Mouse (Mus musculus): Measurements from ENCODE around the gene Pcyt1a. TPM values are rescaled to one million over a fixed set of nuclear protein-coding genes. Genes with fewer than 3 reads are reported as not detected.

Gene Pcyt1a
- polyA plus RNA-seq, 1 experiment from 2014 or later, result 38.6 TPM

DNA sequence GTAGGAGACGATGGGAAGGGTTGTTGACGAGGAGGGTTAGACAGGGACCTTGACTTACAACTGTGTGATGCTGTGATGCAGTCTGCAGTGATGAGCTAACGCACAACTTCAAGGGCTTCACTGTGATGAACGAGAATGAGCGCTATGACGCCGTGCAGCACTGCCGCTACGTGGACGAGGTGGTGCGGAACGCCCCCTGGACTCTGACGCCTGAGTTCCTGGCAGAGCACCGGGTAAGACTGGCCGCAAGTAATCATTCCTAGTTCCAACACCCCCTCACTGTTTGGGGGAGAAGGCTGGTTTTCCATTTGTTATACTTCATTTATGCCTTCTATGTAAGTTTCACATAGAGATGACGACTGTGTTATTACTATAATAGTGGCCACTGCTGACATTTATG, 32.2 kb downstream of the Pcyt1a start:
- H3K36me3 ChIP-seq, result peaks cover 48% of the 10 kb centered on the region
- H3K9me3 ChIP-seq, result no peaks in the 10 kb centered on the region
- no peaks in the 10 kb centered on the region for H3K4me1 ChIP-seq (replicated peaks)
- H3K27me3 ChIP-seq (ENCODE audit: insufficient read depth, poor library complexity, severe bottlenecking), result no peaks in the 10 kb centered on the region
- no peak for DNase-seq (ENCODE audit: low spot score)
- 97% methylated on average over 16 of the region's 16 CpGs for WGBS
- H3K4me3 ChIP-seq, result no peak overlapping the region
- H3K27ac ChIP-seq, result no peak overlapping the region

DNA sequence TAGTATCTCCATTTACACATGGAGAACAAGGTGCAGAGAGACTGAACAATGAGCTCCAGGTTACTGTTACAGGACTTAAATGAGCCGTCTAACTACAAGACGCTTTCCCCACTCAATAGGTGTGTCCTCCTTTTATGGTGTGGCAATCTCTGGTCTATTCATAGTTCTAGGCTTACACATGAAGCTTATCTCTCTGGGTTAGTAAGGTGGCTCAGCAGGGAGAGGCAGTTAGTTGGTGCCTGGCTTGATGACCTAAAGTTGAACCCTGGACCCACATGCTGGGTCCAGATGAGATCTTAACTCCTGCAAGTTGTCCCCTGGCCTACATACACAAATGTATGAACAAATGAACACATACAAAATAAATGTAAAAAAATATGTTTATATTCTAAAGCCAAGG, 32.7 kb downstream of the Pcyt1a start:
- Histone ChIP-seq H3K27ac (no peak overlapping the region), H3K4me1 (replicated peaks) (no peaks in the 10 kb centered on the region), H3K9me3 (no peaks in the 10 kb centered on the region), H3K27me3 (ENCODE audit: insufficient read depth, poor library complexity, severe bottlenecking) (no peaks in the 10 kb centered on the region), H3K4me3 (no peak overlapping the region), H3K36me3 (peaks cover 51% of the 10 kb centered on the region)
- 94% methylated on average over 2 of the region's 2 CpGs for WGBS
- DNase-seq (ENCODE audit: low spot score), result no peak

DNA sequence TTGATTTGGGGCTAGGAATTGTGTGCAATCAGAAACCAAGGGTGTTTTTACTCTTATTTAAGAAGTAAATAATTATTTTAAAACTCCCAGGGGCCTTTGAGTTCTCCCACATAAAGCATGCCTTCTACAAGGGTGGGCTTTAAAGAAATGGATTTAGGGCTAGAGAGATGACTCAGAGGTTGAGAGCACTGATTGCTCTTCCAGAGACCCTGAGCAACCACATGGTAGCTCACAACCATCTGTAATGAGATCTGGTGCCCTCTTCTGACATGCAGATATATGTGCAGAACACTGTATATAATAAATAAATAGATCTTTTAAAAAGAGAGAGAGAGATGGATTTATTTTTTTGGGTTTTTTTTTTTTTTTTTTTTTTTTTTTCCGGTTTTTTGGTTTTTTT, 34.2 kb downstream of the Pcyt1a start:
- Histone ChIP-seq H3K4me1 (replicated peaks) (no peaks in the 10 kb centered on the region), H3K4me3 (no peak overlapping the region), H3K27ac (no peak overlapping the region), H3K9me3 (no peaks in the 10 kb centered on the region), H3K36me3 (peaks cover 55% of the 10 kb centered on the region), H3K27me3 (ENCODE audit: insufficient read depth, poor library complexity, severe bottlenecking) (no peaks in the 10 kb centered on the region)
- WGBS, result 0% methylated on average over 1 of the region's 1 CpGs
- no peak for DNase-seq (ENCODE audit: low spot score)

DNA sequence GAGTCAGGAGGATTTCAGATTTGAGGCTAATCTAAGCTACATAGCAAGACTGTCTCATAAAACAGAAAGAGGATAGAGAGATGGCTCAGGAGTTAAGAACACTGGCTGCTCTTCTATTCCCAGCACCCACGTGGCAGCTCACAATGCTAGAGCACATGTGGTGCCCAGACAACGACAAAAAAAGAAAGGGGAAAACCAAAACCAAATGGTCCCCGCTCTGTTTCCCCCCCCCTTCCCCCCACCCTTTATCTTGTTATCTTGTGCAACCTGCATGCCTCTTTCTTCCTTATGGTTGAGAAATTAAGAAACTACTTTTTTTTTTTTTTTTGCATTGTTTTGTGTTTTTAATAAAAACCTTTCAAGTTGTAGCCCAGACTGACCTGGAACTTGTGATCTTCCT, 37.8 kb downstream of the Pcyt1a start:
- H3K36me3 ChIP-seq, result peaks cover 74% of the 10 kb centered on the region

GRCm38 (mm10) chr16:32469404-32470105, 38.8 kb downstream of the Pcyt1a start:
- Histone ChIP-seq H3K36me3 (peaks cover 71% of the 10 kb centered on the region), H3K27ac (no peak overlapping the region), H3K4me1 (replicated peaks) (peaks cover 9% of the 10 kb centered on the region), H3K27me3 (ENCODE audit: insufficient read depth, poor library complexity, severe bottlenecking) (no peaks in the 10 kb centered on the region), H3K9me3 (no peaks in the 10 kb centered on the region), H3K4me3 (no peak overlapping the region)
- 82% methylated on average over 5 of the region's 5 CpGs for WGBS
- DNase-seq (ENCODE audit: low spot score), result no peak

More for the DNA sequence above, 37.8 kb downstream of the Pcyt1a start:
- H3K4me3 ChIP-seq, result no peak overlapping the region
- peaks cover 9% of the 10 kb centered on the region for H3K4me1 ChIP-seq (replicated peaks)
- WGBS, result 87% methylated on average over 3 of the region's 3 CpGs
- DNase-seq (ENCODE audit: low spot score), result no peak
- no peak overlapping the region for H3K27ac ChIP-seq
- H3K27me3 ChIP-seq (ENCODE audit: insufficient read depth, poor library complexity, severe bottlenecking), result no peaks in the 10 kb centered on the region
- no peaks in the 10 kb centered on the region for H3K9me3 ChIP-seq

DNA sequence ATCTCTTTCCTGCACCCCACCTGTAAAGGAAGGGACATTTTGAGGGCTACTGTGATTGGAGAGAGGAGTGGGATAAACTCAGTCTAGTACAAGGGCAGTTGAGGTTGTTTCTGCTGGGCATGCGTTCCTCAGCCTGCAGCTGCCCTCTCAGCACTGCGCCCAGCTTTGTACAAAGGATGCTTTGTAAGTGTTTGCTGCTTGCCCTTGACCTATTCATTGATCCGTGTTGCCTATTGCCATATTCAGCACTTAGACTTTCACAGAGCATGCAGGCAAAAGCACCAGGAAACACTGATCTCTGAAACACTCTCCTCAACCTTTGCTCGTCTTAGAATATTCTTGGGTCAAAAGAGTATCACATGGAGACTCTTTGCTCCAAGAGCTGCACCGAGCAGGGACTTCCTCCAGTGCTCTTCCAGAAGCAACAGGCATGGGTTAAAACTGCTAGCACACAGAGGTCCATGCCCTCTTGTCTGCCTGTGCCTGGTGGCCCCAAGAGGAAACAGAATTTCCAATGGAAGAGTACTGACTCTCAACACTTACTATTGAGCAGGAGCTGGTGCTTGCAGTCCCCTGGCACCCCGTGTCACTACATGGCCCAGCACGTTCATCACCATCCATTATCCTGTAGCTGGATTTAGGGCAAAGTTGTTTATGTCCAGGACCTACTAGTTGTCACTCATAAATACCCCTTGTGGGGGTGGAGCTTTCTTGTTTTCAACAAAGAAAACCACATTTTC, 41.7 kb downstream of the Pcyt1a start:
- H3K4me3 ChIP-seq, result no peak overlapping the region
- H3K27me3 ChIP-seq (ENCODE audit: insufficient read depth, poor library complexity, severe bottlenecking), result no peaks in the 10 kb centered on the region
- WGBS, result 73% methylated on average over 7 of the region's 7 CpGs
- peaks cover 54% of the 10 kb centered on the region for H3K36me3 ChIP-seq
- H3K4me1 ChIP-seq (replicated peaks), result peaks cover 9% of the 10 kb centered on the region
- no peaks in the 10 kb centered on the region for H3K9me3 ChIP-seq
- H3K27ac ChIP-seq, result no peak overlapping the region
- DNase-seq (ENCODE audit: low spot score), result no peak

GRCm38 (mm10) chr16:32477315-32477714, 46.6 kb downstream of the Pcyt1a start:
- H3K4me1 ChIP-seq (replicated peaks), result peaks cover 5% of the 10 kb centered on the region
- no peaks in the 10 kb centered on the region for H3K9me3 ChIP-seq
- no peak overlapping the region for H3K27ac ChIP-seq
- peaks cover 12% of the 10 kb centered on the region for H3K36me3 ChIP-seq
- H3K4me3 ChIP-seq, result no peak overlapping the region
- no peak for DNase-seq (ENCODE audit: low spot score)
- no peaks in the 10 kb centered on the region for H3K27me3 ChIP-seq (ENCODE audit: insufficient read depth, poor library complexity, severe bottlenecking)
- WGBS, result 87% methylated on average over 6 of the region's 6 CpGs

- WGBS, result 81% methylated on average over 2 of the region's 2 CpGs
- Histone ChIP-seq H3K27ac (no peak overlapping the region), H3K4me3 (no peak overlapping the region), H3K9me3 (no peaks in the 10 kb centered on the region), H3K4me1 (replicated peaks) (peaks cover 10% of the 10 kb centered on the region), H3K36me3 (no peaks in the 10 kb centered on the region), H3K27me3 (ENCODE audit: insufficient read depth, poor library complexity, severe bottlenecking) (no peaks in the 10 kb centered on the region)
- no peak for DNase-seq (ENCODE audit: low spot score)
These were observed 48.7 kb downstream of the Pcyt1a start for GRCm38 (mm10) chr16:32479415-32479814.

- Histone ChIP-seq H3K36me3 (no peaks in the 10 kb centered on the region), H3K27me3 (ENCODE audit: insufficient read depth, poor library complexity, severe bottlenecking) (no peaks in the 10 kb centered on the region; the same call in 1 of the 2 replicates), H3K27ac (no peak overlapping the region), H3K4me3 (no peak overlapping the region), H3K4me1 (replicated peaks) (peaks cover 27% of the 10 kb centered on the region), H3K9me3 (no peaks in the 10 kb centered on the region)
- no peak for DNase-seq (ENCODE audit: low spot score)
- 48% methylated on average over 7 of the region's 7 CpGs for WGBS
These were observed 53.7 kb downstream of the Pcyt1a start for GRCm38 (mm10) chr16:32484431-32484871.

GRCm38 (mm10) chr16:32485209-32485608, 54.5 kb downstream of the Pcyt1a start:
- WGBS, result 76% methylated on average over 2 of the region's 2 CpGs
- no peak for DNase-seq (ENCODE audit: low spot score)
- Histone ChIP-seq H3K27me3 (ENCODE audit: insufficient read depth, poor library complexity, severe bottlenecking) (no peaks in the 10 kb centered on the region; the same call in 1 of the 2 replicates), H3K4me1 (replicated peaks) (peaks cover 27% of the 10 kb centered on the region), H3K36me3 (no peaks in the 10 kb centered on the region), H3K27ac (no peak overlapping the region), H3K4me3 (no peak overlapping the region), H3K9me3 (no peaks in the 10 kb centered on the region)

DNA sequence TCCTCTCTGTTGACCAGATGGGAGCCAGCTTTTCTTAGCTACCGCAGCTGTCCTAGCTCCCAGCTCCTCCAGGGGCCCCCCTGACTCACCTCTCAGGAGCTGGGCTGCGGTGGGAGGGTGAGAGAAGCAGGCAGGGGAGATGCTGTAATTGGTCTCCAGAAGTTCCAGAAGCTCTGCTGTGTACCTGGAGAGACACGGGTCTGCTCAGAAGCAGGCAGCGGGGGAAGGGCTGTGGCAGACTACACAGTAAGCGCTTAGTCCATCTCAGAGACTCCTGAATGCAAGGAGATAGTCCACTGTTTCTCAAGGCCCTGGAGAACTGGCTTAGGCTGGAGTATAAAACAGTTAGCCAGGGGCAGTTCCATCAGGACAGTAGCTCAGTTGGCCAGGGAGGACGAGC, 55.3 kb downstream of the Pcyt1a start:
- H3K9me3 ChIP-seq, result no peaks in the 10 kb centered on the region
- DNase-seq (ENCODE audit: low spot score), result no peak
- H3K36me3 ChIP-seq, result no peaks in the 10 kb centered on the region
- no peak overlapping the region for H3K4me3 ChIP-seq
- 77% methylated on average over 6 of the region's 6 CpGs for WGBS
- 0 out of 2 replicates have a peak overlapping the region, but pooled peaks have one; percentile 3 for H3K27ac ChIP-seq
- peaks cover 27% of the 10 kb centered on the region for H3K4me1 ChIP-seq (replicated peaks)
- no peaks in the 10 kb centered on the region; the same call in 1 of the 2 replicates for H3K27me3 ChIP-seq (ENCODE audit: insufficient read depth, poor library complexity, severe bottlenecking)

DNA sequence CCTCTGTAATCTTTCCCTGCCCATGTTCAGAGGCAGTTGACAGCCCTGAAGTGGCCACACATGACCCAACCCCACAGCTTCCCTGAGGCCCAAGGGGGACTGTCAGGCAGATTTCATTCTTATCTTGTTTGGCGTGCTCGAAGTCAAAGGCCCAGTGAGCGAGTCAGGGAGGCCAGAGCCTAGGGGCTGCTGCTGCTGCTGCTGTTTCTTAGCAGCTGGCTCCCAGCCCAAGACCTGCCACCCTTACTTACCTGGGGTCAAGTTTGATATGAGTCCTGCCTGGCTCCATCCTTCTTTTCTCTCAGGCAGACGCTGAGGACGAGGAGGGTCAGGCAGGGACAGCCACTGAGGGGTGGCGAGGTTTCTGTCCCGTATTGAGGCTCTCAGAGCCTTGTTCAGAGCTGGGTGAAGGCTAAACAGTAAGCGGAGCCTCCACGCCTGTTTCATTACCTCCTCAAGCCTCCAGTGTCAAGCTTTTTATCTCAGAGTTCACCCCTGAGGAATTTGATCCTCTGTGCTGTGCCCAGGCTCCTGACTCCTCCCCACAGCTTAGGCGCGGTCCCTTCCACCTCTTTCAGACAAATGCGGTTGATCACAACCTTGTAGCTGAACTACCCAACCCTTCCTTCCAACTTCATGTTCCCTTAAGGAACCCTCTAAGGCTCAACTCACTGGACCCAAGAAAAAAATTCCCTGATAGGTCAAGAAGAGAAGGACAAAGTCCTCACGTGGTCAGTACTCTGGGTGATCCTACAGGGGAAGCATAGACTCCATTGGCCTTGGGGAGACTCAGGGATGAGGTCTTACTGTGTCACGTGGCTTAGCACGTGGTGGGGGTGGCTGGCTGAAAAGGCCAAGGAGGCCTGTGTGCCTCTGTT, 56.8 kb downstream of the Pcyt1a start, which contains the start of gene Slc51a:
TSS of gene Slc51a (minus strand) at position 646 of the 878 bp plus-strand sequence.
- Histone ChIP-seq H3K27ac (no peak within 1 kb of the TSS; the same call in 1 of the 2 replicates), H3K4me1 (replicated peaks) (peaks cover 27% of the 10 kb centered on the region), H3K4me3 (no peak within 1 kb of the TSS), H3K27me3 (ENCODE audit: insufficient read depth, poor library complexity, severe bottlenecking) (no peaks in the 10 kb centered on the region; the same call in 1 of the 2 replicates), H3K9me3 (no peaks in the 10 kb centered on the region), H3K36me3 (no peaks in the 10 kb centered on the region)
- 65% methylated on average over 15 of the region's 15 CpGs for WGBS
- no peak for DNase-seq (ENCODE audit: low spot score)
